Mouse (Mus musculus): Measurements from ENCODE around the gene Slc25a3. TPM values are rescaled to one million over a fixed set of nuclear protein-coding genes. Genes with fewer than 3 reads are reported as not detected.

The Slc25a3 gene
- polyA plus RNA-seq (2017; shearing (Covaris generic)), result 262 TPM

DNA sequence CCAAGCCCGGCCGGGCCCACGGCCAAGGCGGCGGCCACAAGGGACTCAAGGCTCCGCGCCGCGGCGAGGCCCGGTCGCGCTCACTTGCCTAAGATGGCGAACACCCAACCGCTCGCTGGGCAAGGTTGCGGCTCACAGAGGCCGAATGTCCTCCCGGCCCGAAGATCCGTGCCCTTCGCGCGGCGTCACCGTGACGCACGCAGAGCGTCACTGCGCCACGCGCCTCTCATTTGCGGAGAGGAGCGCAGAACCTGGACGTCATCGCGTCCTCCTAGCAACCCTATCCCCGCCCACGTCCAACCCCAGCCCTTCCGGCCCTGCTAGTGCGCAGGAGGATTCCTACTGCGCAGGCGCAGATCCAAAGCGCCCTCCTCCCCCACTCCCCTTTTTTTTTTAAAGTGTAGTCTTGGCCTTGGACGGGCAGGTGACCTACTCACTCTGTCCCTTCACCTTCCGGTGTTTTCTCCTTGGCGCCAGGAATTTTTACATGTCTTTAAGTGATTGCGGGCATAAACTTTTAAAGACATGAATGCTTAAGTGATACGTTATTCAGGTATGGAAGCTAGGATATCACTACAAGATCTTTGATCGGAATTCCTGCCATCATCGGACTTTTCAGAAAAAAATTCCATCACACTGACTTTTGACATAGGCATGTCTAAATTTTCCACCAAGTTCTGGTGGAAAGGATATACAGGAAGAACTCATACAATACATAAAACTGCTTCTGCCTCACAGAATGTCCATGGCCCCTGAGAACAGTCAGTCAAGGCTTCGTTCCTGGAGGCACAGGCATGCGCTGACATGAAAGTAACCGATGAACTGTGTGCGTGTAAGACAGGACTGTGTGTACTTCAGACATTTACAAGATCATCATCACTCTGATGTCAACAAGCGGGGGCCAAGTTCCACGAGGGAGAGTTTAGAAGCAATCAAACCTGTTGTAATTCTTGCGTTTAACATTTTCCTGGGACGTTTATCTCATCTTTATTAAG lies at the start of gene Slc25a3:
Slc25a3 (minus strand) TSS at position 232 of the 995 bp plus-strand sequence.

DNA sequence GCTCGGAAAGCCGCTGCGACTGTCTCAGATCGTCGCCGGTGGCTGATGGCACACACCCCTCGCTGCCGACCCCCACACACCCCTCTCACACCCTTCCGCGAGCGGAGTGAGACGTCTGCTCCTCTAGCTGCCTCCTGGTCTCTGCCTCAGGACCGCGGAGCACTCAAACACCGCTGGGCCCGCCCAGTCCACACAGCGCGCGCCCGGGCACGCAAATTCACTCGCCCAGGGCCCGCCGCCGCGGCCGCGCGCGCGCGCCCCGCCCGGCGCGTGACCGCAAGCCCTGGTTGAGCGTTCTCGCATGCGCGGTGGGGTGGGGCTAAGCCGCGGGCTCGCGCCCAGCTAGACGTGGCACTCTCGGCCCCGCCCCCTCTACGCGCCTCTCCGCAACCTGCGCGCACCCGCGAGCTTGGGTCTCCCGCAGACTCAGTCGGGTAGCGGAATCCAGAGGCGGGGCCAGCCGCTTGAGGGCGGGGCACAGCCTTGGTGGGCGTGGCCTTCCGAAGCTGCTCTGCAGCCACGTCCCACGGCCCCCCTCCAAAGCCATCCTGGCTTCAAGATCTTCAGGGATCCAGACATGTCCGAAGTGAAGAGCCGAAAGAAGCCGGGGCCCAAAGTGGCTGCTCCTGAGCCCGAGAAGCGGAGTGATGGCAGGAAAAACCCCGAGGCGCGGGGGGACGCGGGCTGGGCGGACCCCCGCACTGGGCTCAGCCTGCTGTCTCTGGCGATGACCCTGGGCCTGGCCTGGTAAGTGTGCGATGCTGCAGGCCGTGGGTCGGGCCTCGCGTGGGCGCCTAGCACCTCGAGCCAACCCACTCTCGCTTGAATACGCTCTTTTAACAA lies 41.1 kb downstream of the Slc25a3 start, which contains the start of the genes Apaf1 and Ikbip:
Apaf1 (minus strand) TSS at position 221 of the 843 bp plus-strand sequence.
Ikbip (plus strand) TSS at position 391 of the 843 bp plus-strand sequence.

Other genes starting within 250 kb of the Slc25a3 start
- 21.4 TPM for gene Apaf1, start 41.3 kb downstream of the Slc25a3 start, polyA plus RNA-seq (2017; shearing (Covaris generic))
- gene Ikbip, start 41.1 kb downstream of the Slc25a3 start, polyA plus RNA-seq (2017; shearing (Covaris generic)), result 9.8 TPM
- gene Tmpo, start 57.3 kb upstream of the Slc25a3 start, polyA plus RNA-seq (2017; shearing (Covaris generic)), result 24.4 TPM